Mouse (Mus musculus) kidney, adult 2 months (tissue): ENCODE measurements around the gene Aatk. TPM values are rescaled to one million over a fixed set of nuclear protein-coding genes. Genes with fewer than 3 reads are reported as not detected.
A peak's percentile ranks its signal among the peaks of the same experiment; 100 is the strongest.

Source experiments
- DNase-seq: peaks from one replicate; pipeline ENCODE4 v3.0.0; 2021
- H3K27ac ChIP-seq: fragments of 200-500 bp; 2 replicates; pipeline ENCODE4 v1.5.1; 2012; ENCODE audit warnings: low read depth, low read length, control low read depth, inconsistent platforms; ENCODE audit not compliant: insufficient read depth
- H3K27me3 ChIP-seq: fragments of 200-500 bp; replicated peaks from 2 replicates; pipeline ENCODE4 v1.6.1; 2012; ENCODE audit warnings: mild to moderate bottlenecking, moderate library complexity, low read length, inconsistent platforms; ENCODE audit not compliant: control insufficient read depth, insufficient read depth
- H3K36me3 ChIP-seq: fragments of 200-500 bp; 2 replicates; pipeline ENCODE4 v1.6.1; 2012; ENCODE audit warnings: mild to moderate bottlenecking, moderate library complexity, low read length, inconsistent platforms; ENCODE audit not compliant: control insufficient read depth, insufficient read depth
- H3K4me1 ChIP-seq: fragments of 200-500 bp; 2 replicates; pipeline ENCODE4 v1.6.1; 2011; ENCODE audit warnings: low read length; ENCODE audit not compliant: control insufficient read depth, insufficient read depth
- H3K4me3 ChIP-seq: fragments of 200-500 bp; 2 replicates; pipeline ENCODE4 v1.5.1; 2011; ENCODE audit warnings: mild to moderate bottlenecking, low read depth, low read length, control low read depth; ENCODE audit not compliant: insufficient read depth
- CTCF ChIP-seq: fragments of 200-500 bp; conservative IDR thresholded peaks from 2 replicates; pipeline ENCODE4 v1.5.1; 2011; ENCODE audit warnings: low read depth, mild to moderate bottlenecking, control low read depth, low read length, moderate library complexity, mixed read lengths; ENCODE audit not compliant: insufficient read depth, insufficient read length
- POLR2A ChIP-seq: fragments of 200-500 bp; IDR thresholded peaks from one replicate; pipeline ENCODE4 v1.6.1; 2011; ENCODE audit warnings: low read depth, low read length, control low read depth
- WGBS: fragments of 180-500 bp; shearing (Covaris S2); methylation state at CpG from one replicate; pipeline ENCODE4 v1.1.7; 2018; 5-methylcytosine and 5-hydroxymethylcytosine counted together
- polyA plus RNA-seq: library from polyadenylated mRNA; depleted of rRNA; stranded (reverse); fragments of >200 nt; gene quantifications from 2 replicates; pipeline ENCODE4 v1.2.3, GENCODE M21; 2012

The Aatk gene
- polyA plus RNA-seq, 1 experiment: 5.1 TPM

DNA sequence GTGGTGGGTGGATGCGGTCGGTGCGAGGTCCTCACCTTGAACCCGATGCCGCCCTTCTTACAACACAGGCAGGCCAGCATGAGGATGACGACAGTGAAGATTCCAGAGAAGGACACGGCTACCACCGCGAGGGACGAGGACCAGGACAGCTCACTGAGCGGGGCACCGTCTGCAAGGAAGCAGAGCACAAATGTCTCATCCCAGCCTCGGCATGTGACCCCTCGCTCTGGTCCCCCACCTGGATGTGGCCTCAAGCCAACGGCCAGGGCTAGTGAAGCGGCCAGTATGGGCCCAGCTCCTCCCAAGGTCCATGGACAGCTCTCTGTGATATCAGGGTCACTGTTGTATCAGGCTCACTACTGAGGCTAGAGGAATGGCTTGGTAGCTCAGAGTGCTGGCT lies 25.6 kb downstream of the Aatk start:
- WGBS: 92% methylated on average over 16 of the region's 16 CpGs
- no peak for TF ChIP-seq POLR2A
- no peak for TF ChIP-seq CTCF
- no peaks in the 10 kb centered on the region for H3K36me3 ChIP-seq
- H3K4me3 ChIP-seq: no peak overlapping the region
- H3K27ac ChIP-seq: no peak overlapping the region
- no peaks in the 10 kb centered on the region for H3K27me3 ChIP-seq
- no peaks in the 10 kb centered on the region for H3K4me1 ChIP-seq
- no peak for DNase-seq

DNA sequence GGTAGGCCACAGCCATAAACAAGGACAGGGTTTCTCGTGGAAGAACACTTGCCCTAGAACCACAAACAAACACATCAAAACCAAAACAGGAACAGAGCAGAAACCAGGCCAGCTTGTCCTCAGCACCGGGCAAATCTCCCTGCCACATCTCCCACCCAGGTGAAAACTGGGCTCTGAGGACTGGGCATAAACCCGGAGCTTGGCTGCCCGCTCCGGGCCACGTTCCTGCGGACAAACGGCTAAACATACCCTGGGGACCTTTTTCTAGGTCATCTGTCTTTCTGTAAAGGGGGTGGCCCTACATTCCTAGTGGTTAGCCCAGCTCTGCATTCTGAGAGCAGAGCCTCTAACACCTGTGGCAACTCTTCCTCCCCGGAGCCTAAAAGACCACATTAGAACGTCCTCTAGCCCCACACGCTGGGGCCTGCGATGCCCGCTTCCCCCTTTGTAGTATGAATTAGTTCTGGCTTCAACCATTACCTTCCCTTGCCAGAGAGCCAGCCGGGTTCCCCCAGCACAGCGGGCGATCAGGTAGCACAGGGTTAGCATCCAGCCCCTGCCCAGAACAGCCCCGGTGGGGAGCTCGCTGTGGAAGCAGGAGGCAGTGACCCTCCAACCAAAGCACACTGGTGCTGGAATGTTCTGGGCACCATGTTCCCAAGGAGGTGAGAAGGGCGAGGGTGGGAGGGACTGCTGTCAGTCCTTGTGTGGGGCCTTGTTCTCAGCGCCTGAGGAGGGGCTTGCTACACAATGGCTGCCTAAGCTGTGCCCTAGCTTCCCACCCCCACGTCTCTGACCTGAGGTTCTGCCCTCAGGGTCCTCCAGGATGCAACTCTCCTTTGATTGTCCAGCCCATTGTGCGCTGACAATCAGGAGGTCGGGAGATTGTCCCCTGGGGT lies 27.2 kb downstream of the Aatk start:
- Histone ChIP-seq H3K4me1 (no peaks in the 10 kb centered on the region), H3K36me3 (no peaks in the 10 kb centered on the region), H3K27me3 (no peaks in the 10 kb centered on the region), H3K4me3 (no peak overlapping the region), H3K27ac (no peak overlapping the region)
- TF ChIP-seq CTCF (no peak), POLR2A (no peak)
- 76% methylated on average over 23 of the region's 23 CpGs for WGBS
- no peak for DNase-seq

DNA sequence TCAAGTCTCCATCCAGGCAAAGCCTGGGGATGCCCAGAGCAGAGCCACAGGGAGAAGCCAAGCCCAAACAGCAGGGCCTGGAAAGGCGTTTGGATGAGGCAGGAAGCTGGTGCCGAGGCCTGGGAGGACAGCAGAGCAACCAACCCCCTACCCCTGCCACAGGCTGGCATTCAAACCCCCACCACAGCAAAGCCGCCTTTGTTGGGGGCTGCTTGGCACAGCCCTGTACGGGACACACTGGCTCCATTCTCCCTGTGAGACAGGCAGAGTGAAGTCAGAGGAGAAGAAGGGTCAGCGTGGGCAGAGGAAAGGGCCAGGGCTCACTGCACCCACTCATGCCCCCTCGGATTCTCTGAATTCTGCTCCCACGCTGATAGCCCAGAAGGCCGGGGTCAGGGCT lies 30.0 kb downstream of the Aatk start:
- Histone ChIP-seq H3K4me3 (no peak overlapping the region), H3K27ac (no peak overlapping the region), H3K27me3 (no peaks in the 10 kb centered on the region), H3K36me3 (no peaks in the 10 kb centered on the region), H3K4me1 (peaks cover 3% of the 10 kb centered on the region; the same call in 1 of the 2 replicates)
- WGBS: 83% methylated on average over 8 of the region's 8 CpGs
- no peak for TF ChIP-seq CTCF
- no peak for TF ChIP-seq POLR2A
- DNase-seq: no peak

DNA sequence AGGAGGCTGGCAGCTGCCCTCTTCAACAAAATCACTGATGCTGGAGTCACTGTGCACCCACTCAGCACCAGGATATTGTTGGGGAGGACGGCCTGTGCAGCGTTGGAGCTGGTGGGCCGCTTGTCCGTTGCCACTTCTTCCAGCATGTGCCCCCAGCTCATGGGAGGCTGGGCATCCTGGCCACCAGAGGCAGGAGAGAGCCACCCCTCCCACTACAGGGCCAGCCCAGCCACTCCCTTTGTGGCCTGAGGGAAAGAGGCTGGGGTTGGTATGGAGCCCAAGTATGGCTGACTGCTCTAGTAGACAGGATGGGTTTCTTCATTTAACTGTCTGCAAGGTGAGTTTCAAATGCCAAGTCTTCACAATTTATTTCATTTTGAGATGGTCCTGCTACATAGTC lies 32.2 kb downstream of the Aatk start:
- no peaks in the 10 kb centered on the region for H3K36me3 ChIP-seq
- no peak for DNase-seq
- H3K4me1 ChIP-seq: peaks cover 3% of the 10 kb centered on the region; the same call in 1 of the 2 replicates
- WGBS: 98% methylated on average over 4 of the region's 4 CpGs
- H3K27me3 ChIP-seq: no peaks in the 10 kb centered on the region
- no peak overlapping the region for H3K4me3 ChIP-seq
- no peak for TF ChIP-seq POLR2A
- TF ChIP-seq CTCF: no peak
- no peak overlapping the region for H3K27ac ChIP-seq

DNA sequence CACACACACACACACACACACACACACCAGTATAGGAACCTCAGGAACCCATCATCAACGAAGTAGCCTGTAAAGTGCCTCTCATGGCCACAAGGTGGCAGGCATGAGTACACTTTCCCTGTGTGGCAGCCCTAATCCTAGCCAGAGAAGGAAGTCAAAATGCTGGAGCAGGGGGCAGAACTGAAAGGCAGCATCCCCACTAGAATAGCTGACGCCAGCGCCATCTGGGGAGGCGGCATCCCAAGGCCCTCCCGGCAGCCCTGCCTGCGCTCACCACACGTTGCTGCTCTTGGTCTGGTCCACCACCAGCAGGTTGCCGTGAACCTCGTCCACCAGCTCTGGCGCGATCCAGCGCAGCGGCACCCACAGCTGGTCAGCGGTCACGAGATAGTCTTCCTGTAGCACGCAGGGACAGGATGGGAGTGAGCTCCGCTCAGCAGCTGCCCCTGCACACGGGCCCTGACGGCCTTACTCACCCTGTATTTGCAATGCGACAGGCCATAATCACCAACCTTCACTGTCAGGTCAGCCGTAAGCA lies 33.7 kb downstream of the Aatk start:
- TF ChIP-seq CTCF (peak; percentile 85), POLR2A (no peak)
- peak; percentile 88 for DNase-seq
- 5% methylated on average over 21 of the region's 21 CpGs for WGBS
- H3K27me3 ChIP-seq: no peaks in the 10 kb centered on the region
- peaks cover 3% of the 10 kb centered on the region; the same call in 1 of the 2 replicates for H3K4me1 ChIP-seq
- H3K27ac ChIP-seq: no peak overlapping the region
- H3K4me3 ChIP-seq: peak overlapping the region; percentile 43
- H3K36me3 ChIP-seq: no peaks in the 10 kb centered on the region

DNA sequence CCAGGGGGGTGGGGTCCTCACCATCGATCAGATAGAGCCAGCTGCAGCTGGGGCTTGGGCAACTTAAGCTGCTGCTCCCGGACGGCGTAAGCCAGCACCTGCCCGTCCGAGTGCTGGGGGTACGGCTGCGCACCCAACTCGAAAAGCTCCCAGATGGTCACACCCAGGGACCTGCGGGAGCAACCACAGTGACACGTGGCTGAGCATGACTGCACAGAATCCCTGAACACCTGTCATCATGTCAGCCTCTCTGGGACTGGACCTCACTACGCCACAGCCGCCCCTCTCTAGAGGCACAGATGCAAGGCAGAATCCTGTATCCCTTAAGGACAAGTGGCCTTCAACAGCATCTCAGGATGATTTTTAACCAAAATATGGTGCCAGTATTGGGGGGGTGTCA lies 34.3 kb downstream of the Aatk start:
- no peaks in the 10 kb centered on the region for H3K27me3 ChIP-seq
- peaks cover 7% of the 10 kb centered on the region; the same call in 1 of the 2 replicates for H3K4me1 ChIP-seq
- no peaks in the 10 kb centered on the region for H3K36me3 ChIP-seq
- no peak for TF ChIP-seq CTCF
- 85% methylated on average over 13 of the region's 13 CpGs for WGBS
- no peak overlapping the region for H3K4me3 ChIP-seq
- H3K27ac ChIP-seq: no peak overlapping the region
- no peak for DNase-seq
